In genomic region chr4:149990212-149990953, GRCm38 (mm10) we compare ENCODE assay signal across 8 mouse cellular contexts. TPM values are rescaled to one million over a fixed set of nuclear protein-coding genes. Genes with fewer than 3 reads are reported as not detected.
A peak's percentile ranks its signal among the peaks of the same experiment; 100 is the strongest.
DNase-seq lines count a peak whose midpoint lies in the region; ATAC-seq lines count a peak whose summit lies in the region.

No protein-coding gene starts in this region.

- H3K27me3 ChIP-seq in hindbrain, embryonic 16.5 days (replicated peaks; ENCODE audit: control insufficient read depth, insufficient read depth, low read length) = no peaks in the 10 kb centered on the region
- H3K27me3 ChIP-seq in liver, embryonic 16.5 days (ENCODE audit: control insufficient read depth, insufficient read depth, low read depth, low read length) = no peaks in the 10 kb centered on the region

- H3K9ac ChIP-seq in hindbrain, embryonic 16.5 days (ENCODE audit: low read depth, low read length) = peak overlapping the region; percentile 9; the same call in 1 of the 2 replicates
- no peak overlapping the region; the same call in 1 of the 2 replicates for H3K9ac ChIP-seq in liver, embryonic 16.5 days (ENCODE audit: low read depth, low read length)

- no peaks in the 10 kb centered on the region for H3K9me3 ChIP-seq in hindbrain, embryonic 16.5 days (ENCODE audit: control insufficient read depth, low read length)
- H3K9me3 ChIP-seq in liver, embryonic 16.5 days (replicated peaks; ENCODE audit: control insufficient read depth, low read length) = no peaks in the 10 kb centered on the region

- peaks cover 28% of the 10 kb centered on the region for H3K4me1 ChIP-seq in hindbrain, embryonic 16.5 days (ENCODE audit: control insufficient read depth, insufficient read depth, low read depth, low read length)
- H3K4me1 ChIP-seq in liver, embryonic 16.5 days (ENCODE audit: control insufficient read depth, low read depth, low read length) = peaks cover 24% of the 10 kb centered on the region

- no peak overlapping the region for H3K4me2 ChIP-seq in hindbrain, embryonic 16.5 days (ENCODE audit: low read length)
- no peak overlapping the region for H3K4me2 ChIP-seq in liver, embryonic 16.5 days (ENCODE audit: low read depth, low read length)

- no peaks in the 10 kb centered on the region for H3K36me3 ChIP-seq in hindbrain, embryonic 16.5 days (ENCODE audit: control insufficient read depth, insufficient read depth, low read length)
- no peaks in the 10 kb centered on the region for H3K36me3 ChIP-seq in liver, embryonic 16.5 days (ENCODE audit: control insufficient read depth, insufficient read depth)

- WGBS in hindbrain, embryonic 16.5 days = 7% methylated on average over 8 of the region's 8 CpGs
- 26% methylated on average over 8 of the region's 8 CpGs for WGBS in liver, embryonic 16.5 days (ENCODE audit: insufficient replicate concordance)

- ATAC-seq in hindbrain, embryonic 16.5 days = peak; percentile 64
- peak; percentile 20; the same call in 1 of the 2 replicates for ATAC-seq in liver, embryonic 16.5 days (ENCODE audit: low read depth)

- H3K27ac ChIP-seq in hindbrain, embryonic 16.5 days (ENCODE audit: low read depth, low read length) = peak overlapping the region; percentile 36; the same call in 1 of the 2 replicates
- peak overlapping the region; percentile 84 for H3K27ac ChIP-seq in liver, embryonic 16.5 days (ENCODE audit: low read length)

- DNase-seq in layer of hippocampus, adult 11-12 months (ENCODE audit: low spot score) = peak; percentile 38
- DNase-seq in layer of hippocampus, adult 8-10 months (ENCODE audit: low spot score in 2 of 2) = no peak
- peak; percentile 91 for DNase-seq in cerebellum, adult 8-10 months
- peak; percentile 66 to 82 for DNase-seq in gastrocnemius, adult 8-10 months (ENCODE audit: low spot score in 2 of 2)
- peak; percentile 48 for DNase-seq in thymus, postnatal 14 days
- DNase-seq in ovary, postnatal 10 days (ENCODE audit: low spot score) = no peak

- no peak overlapping the region for H3K4me3 ChIP-seq in hindbrain, embryonic 16.5 days (ENCODE audit: low read length)
- no peak overlapping the region for H3K4me3 ChIP-seq in liver, embryonic 16.5 days (ENCODE audit: low read depth, low read length)

RNA-seq across cellular contexts. Expression of gene H6pd, which starts 18.4 kb away (rescaled TPM):
- total RNA-seq in layer of hippocampus, adult 8-10 months (2022) = 10 to 100 TPM; 11.9 to 14.4 (median 14.1) TPM
- total RNA-seq in gastrocnemius, adult 8-10 months (2022) = 10 to 100 TPM; 47.5 to 82.4 (median 65.4) TPM
- polyA plus RNA-seq in hindbrain, embryonic 16.5 days (2015; fragmentation: Nextera tagmentation; extraction: Ambion mirVana) = 2.9 and 3.5 TPM in 2 replicates
- 24.2 and 33.7 TPM in 2 replicates for polyA plus RNA-seq in liver, embryonic 16.5 days (2015; fragmentation: Nextera tagmentation; extraction: Ambion mirVana)

RNA-seq across cellular contexts. Expression of gene Spsb1, which starts 35.5 kb away (rescaled TPM):
- total RNA-seq in layer of hippocampus, adult 8-10 months (2022) = 10 to 100 TPM; 19.4 to 41.1 (median 33.3) TPM
- 10 to 100 TPM in 1 of 4 experiments, 1 to 10 TPM in 3; 3.6 to 10.5 (median 4.7) TPM for total RNA-seq in gastrocnemius, adult 8-10 months (2022)
- 10.1 TPM in 2 replicates for polyA plus RNA-seq in hindbrain, embryonic 16.5 days (2015; fragmentation: Nextera tagmentation; extraction: Ambion mirVana)
- 0.82 and 0.89 TPM in 2 replicates for polyA plus RNA-seq in liver, embryonic 16.5 days (2015; fragmentation: Nextera tagmentation; extraction: Ambion mirVana)

Comparison
In these comparisons a context has a peak if more than half of its experiments do, and no peak if none do; other contexts are left out.
1. DNase-seq: peak in layer of hippocampus, adult 11-12 months (single experiment), cerebellum, adult 8-10 months (single experiment), gastrocnemius, adult 8-10 months (2 of 2) and thymus, postnatal 14 days (single experiment); none in layer of hippocampus, adult 8-10 months (0 of 2) and ovary, postnatal 10 days (single experiment).